Mouse (Mus musculus) urinary bladder, postnatal 4 days (tissue): ENCODE measurements around the gene Olfr589.
"Not testable (repeated sequence)": the region's sequence is repeated elsewhere in the genome, so short reads cannot be mapped to it uniquely, and the experiment has no call there.

ENCODE experiments used
- DNase-seq, 2 experiments: peaks; one replicate each; pipeline ENCODE4 v3.0.0; 2021 to 2022; ENCODE audit warnings: low spot score in 2 of 2

The Olfr589 gene

GRCm38 (mm10) chr7:103156256-103156655 lies at the start of gene Olfr589:
Gene Olfr589 (minus strand): TSS chr7:103156356.
- no peak for DNase-seq

- not testable (repeated sequence) for DNase-seq
Measured at GRCm38 (mm10) chr7:103184503-103184902, 28.3 kb upstream of the Olfr589 start, which contains the start of gene Olfr592. Gene Olfr592 (plus strand): TSS chr7:103184803.

DNA sequence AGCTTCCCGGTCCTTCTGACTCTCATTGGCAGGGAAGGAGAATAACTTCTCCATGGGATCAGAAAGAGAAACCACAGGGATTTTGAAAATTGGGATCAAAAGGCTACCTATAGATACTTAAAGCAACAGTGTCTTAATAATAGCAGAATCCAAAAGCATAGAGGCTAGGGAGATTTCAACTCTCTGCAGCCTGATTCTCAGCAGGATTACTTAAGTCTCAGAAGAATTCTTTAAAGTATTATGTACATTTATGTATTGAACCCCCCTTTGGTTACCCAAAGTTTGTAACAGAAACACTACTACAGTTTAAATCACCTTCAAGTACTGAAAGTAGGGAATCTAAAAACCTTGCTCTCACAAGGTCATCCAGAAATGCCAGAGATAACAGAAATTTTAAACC lies 22.1 kb upstream of the Olfr589 start, which contains the start of gene Olfr591:
TSS of gene Olfr591 (minus strand) at position 101 of the 400 bp plus-strand sequence.
- no peak for DNase-seq

DNA sequence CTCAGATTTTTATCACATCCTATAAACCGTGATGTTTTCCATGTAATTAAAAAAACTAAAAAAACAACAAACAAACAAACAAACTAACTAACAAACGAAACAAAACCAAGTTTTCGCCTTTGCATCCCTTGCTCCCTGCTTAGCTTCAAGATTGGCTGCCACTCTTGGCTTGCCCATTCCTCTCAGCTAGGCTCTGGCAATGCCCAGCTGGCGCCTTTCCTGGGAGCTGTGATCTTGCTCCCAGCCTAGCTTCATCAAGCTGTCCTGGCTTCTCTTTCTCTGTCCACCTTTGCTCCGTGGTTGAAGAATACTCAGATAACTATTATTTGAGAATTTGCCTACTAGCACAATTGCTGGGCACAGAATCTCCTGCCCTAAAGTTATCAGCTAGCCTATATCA lies 13.5 kb upstream of the Olfr589 start:
- no peak for DNase-seq

DNA sequence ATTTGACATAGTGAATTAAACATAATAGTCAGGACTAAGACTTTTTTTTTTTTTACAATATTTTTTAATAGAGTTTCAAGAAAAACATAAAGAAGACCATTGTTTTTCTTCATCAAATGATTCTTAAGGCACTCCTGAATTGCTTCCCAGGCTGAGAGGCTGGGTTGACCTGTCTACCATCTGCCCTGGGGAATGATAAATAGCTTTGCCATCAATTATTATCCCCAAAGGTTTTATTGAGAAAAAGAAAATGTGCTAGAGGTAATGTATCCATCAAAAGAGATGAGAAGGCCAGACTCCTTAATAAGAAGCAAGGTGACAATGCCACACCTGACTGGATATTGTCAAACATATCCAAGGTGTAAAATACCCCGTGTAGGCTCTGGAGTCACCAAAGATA lies 15.6 kb downstream of the Olfr589 start, which contains the start of gene Olfr588-ps1:
TSS of gene Olfr588-ps1 (plus strand) at position 301 of the 400 bp plus-strand sequence.
- no peak for DNase-seq

DNA sequence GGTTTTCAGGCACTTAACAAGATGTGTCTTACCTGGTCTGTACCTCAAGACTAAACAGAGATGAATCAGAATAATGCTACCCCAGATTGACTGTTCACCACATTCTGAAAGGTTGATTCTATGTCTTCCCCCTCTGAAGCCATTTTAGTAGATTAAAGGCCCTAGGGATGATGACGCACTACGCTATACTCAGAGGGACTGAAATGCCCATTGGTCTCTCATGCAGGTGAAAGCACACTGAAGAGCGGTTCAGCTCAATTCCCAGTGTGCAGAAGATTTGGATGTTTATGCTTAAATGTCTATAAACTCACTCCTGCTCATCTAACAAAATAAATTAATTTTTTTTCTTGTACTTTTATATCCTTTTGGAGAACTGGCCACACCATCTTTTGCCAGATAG lies 30.6 kb downstream of the Olfr589 start, which contains the start of gene Olfr586:
TSS of gene Olfr586 (minus strand) at position 101 of the 400 bp plus-strand sequence.
- no peak for DNase-seq

- no peak for DNase-seq
Measured at GRCm38 (mm10) chr7:103119406-103119805, 36.8 kb downstream of the Olfr589 start.
